Mouse (Mus musculus): ENCODE measurements around the gene Cep104. TPM values are rescaled to one million over a fixed set of nuclear protein-coding genes. Genes with fewer than 3 reads are reported as not detected.

Cep104 gene
- polyA plus RNA-seq, 1 experiment from 2014 or later = 17.6 TPM

- H3K9ac ChIP-seq (replicated peaks; ENCODE audit: low read length) = no peak overlapping the region
- ATAC-seq (ENCODE audit: low FRiP score, low TSS enrichment) = no peak
- 90% methylated on average over 11 of the region's 11 CpGs for WGBS
- peaks cover 53% of the 10 kb centered on the region for H3K36me3 ChIP-seq (ENCODE audit: insufficient read depth, low read length)
- peaks cover 15% of the 10 kb centered on the region for H3K4me1 ChIP-seq (ENCODE audit: insufficient read depth, low read length)
- no peak overlapping the region for H3K4me3 ChIP-seq (ENCODE audit: low read length)
- H3K27ac ChIP-seq (ENCODE audit: low read length) = no peak overlapping the region
- no peak overlapping the region for H3K4me2 ChIP-seq (replicated peaks; ENCODE audit: low read depth, low read length)
- H3K9me3 ChIP-seq (ENCODE audit: low read length) = no peaks in the 10 kb centered on the region
- no peaks in the 10 kb centered on the region for H3K27me3 ChIP-seq (ENCODE audit: insufficient read depth, low read length)
Measured at GRCm38 (mm10) chr4:154015476-154015875, 40.5 kb downstream of the Cep104 start.

- Histone ChIP-seq H3K27me3 (ENCODE audit: insufficient read depth, low read length) (no peaks in the 10 kb centered on the region), H3K4me1 (ENCODE audit: insufficient read depth, low read length) (peaks cover 29% of the 10 kb centered on the region), H3K9me3 (ENCODE audit: low read length) (no peaks in the 10 kb centered on the region), H3K36me3 (ENCODE audit: insufficient read depth, low read length) (peaks cover 67% of the 10 kb centered on the region), H3K27ac (ENCODE audit: low read length) (no peak overlapping the region), H3K9ac (replicated peaks; ENCODE audit: low read length) (no peak overlapping the region), H3K4me2 (replicated peaks; ENCODE audit: low read depth, low read length) (no peak overlapping the region), H3K4me3 (ENCODE audit: low read length) (no peak overlapping the region)
- WGBS = 68% methylated on average over 7 of the region's 7 CpGs
- no peak for ATAC-seq (ENCODE audit: low FRiP score, low TSS enrichment)
Measured at GRCm38 (mm10) chr4:154019571-154019970, 44.6 kb downstream of the Cep104 start.

- H3K9me3 ChIP-seq (ENCODE audit: low read length) = no peaks in the 10 kb centered on the region
- WGBS = 88% methylated on average over 9 of the region's 9 CpGs
- peak overlapping the region; percentile 89 for H3K27ac ChIP-seq (ENCODE audit: low read length)
- H3K36me3 ChIP-seq (ENCODE audit: insufficient read depth, low read length) = peaks cover 52% of the 10 kb centered on the region
- H3K4me3 ChIP-seq (ENCODE audit: low read length) = no peak overlapping the region
- no peak for ATAC-seq (ENCODE audit: low FRiP score, low TSS enrichment)
- H3K4me2 ChIP-seq (replicated peaks; ENCODE audit: low read depth, low read length) = no peak overlapping the region
- H3K9ac ChIP-seq (replicated peaks; ENCODE audit: low read length) = no peak overlapping the region
- no peaks in the 10 kb centered on the region for H3K27me3 ChIP-seq (ENCODE audit: insufficient read depth, low read length)
- H3K4me1 ChIP-seq (ENCODE audit: insufficient read depth, low read length) = peaks cover 46% of the 10 kb centered on the region
Measured at GRCm38 (mm10) chr4:154021432-154021831, 46.4 kb downstream of the Cep104 start.

- WGBS = 34% methylated on average over 4 of the region's 4 CpGs
- no peaks in the 10 kb centered on the region for H3K27me3 ChIP-seq (ENCODE audit: insufficient read depth, low read length)
- peak overlapping the region; percentile 29 for H3K9ac ChIP-seq (replicated peaks; ENCODE audit: low read length)
- peak; percentile 80 for ATAC-seq (ENCODE audit: low FRiP score, low TSS enrichment)
- 0 out of 2 replicates have a peak overlapping the region, but pooled peaks have one; percentile 14 for H3K4me2 ChIP-seq (replicated peaks; ENCODE audit: low read depth, low read length)
- H3K36me3 ChIP-seq (ENCODE audit: insufficient read depth, low read length) = peaks cover 42% of the 10 kb centered on the region
- peak overlapping the region; percentile 89 for H3K27ac ChIP-seq (ENCODE audit: low read length)
- no peak overlapping the region for H3K4me3 ChIP-seq (ENCODE audit: low read length)
- H3K9me3 ChIP-seq (ENCODE audit: low read length) = no peaks in the 10 kb centered on the region
- H3K4me1 ChIP-seq (ENCODE audit: insufficient read depth, low read length) = peaks cover 49% of the 10 kb centered on the region
Measured at GRCm38 (mm10) chr4:154022407-154022806, 47.4 kb downstream of the Cep104 start.

- WGBS = 29% methylated on average over 4 of the region's 4 CpGs
Measured at GRCm38 (mm10) chr4:154022844-154023243, 47.9 kb downstream of the Cep104 start.

GRCm38 (mm10) chr4:154023754-154024601 is 49.0 kb downstream of the Cep104 start:
- Histone ChIP-seq H3K4me3 (ENCODE audit: low read length) (no peak overlapping the region), H3K9ac (replicated peaks; ENCODE audit: low read length) (no peak overlapping the region), H3K4me1 (ENCODE audit: insufficient read depth, low read length) (peaks cover 49% of the 10 kb centered on the region), H3K27ac (ENCODE audit: low read length) (peak overlapping the region; percentile 89; the same call in 1 of the 2 replicates), H3K4me2 (replicated peaks; ENCODE audit: low read depth, low read length) (peak overlapping the region; percentile 70), H3K27me3 (ENCODE audit: insufficient read depth, low read length) (no peaks in the 10 kb centered on the region), H3K9me3 (ENCODE audit: low read length) (no peaks in the 10 kb centered on the region), H3K36me3 (ENCODE audit: insufficient read depth, low read length) (peaks cover 29% of the 10 kb centered on the region)
- no peak for ATAC-seq (ENCODE audit: low FRiP score, low TSS enrichment)
- WGBS = 11% methylated on average over 8 of the region's 8 CpGs

More at GRCm38 (mm10) chr4:154022844-154023243, 47.9 kb downstream of the Cep104 start:
- no peaks in the 10 kb centered on the region for H3K27me3 ChIP-seq (ENCODE audit: insufficient read depth, low read length)
- peak overlapping the region; percentile 29 for H3K9ac ChIP-seq (replicated peaks; ENCODE audit: low read length)
- peaks cover 40% of the 10 kb centered on the region for H3K36me3 ChIP-seq (ENCODE audit: insufficient read depth, low read length)
- 0 out of 2 replicates have a peak overlapping the region, but pooled peaks have one; percentile 14 for H3K4me2 ChIP-seq (replicated peaks; ENCODE audit: low read depth, low read length)
- ATAC-seq (ENCODE audit: low FRiP score, low TSS enrichment) = 0 out of 2 replicates have a peak, but pooled peaks have one; percentile 7
- peaks cover 49% of the 10 kb centered on the region for H3K4me1 ChIP-seq (ENCODE audit: insufficient read depth, low read length)
- H3K4me3 ChIP-seq (ENCODE audit: low read length) = no peak overlapping the region
- H3K27ac ChIP-seq (ENCODE audit: low read length) = peak overlapping the region; percentile 89
- no peaks in the 10 kb centered on the region for H3K9me3 ChIP-seq (ENCODE audit: low read length)

GRCm38 (mm10) chr4:154024729-154025521 is 49.9 kb downstream of the Cep104 start:
- Histone ChIP-seq H3K4me3 (ENCODE audit: low read length) (peak overlapping the region; percentile 63), H3K27me3 (ENCODE audit: insufficient read depth, low read length) (no peaks in the 10 kb centered on the region), H3K9me3 (ENCODE audit: low read length) (no peaks in the 10 kb centered on the region), H3K4me2 (replicated peaks; ENCODE audit: low read depth, low read length) (peak overlapping the region; percentile 70), H3K36me3 (ENCODE audit: insufficient read depth, low read length) (peaks cover 19% of the 10 kb centered on the region), H3K27ac (ENCODE audit: low read length) (peak overlapping the region; percentile 80), H3K9ac (replicated peaks; ENCODE audit: low read length) (peak overlapping the region; percentile 73), H3K4me1 (ENCODE audit: insufficient read depth, low read length) (peaks cover 49% of the 10 kb centered on the region)
- ATAC-seq (ENCODE audit: low FRiP score, low TSS enrichment) = no peak
- WGBS = 37% methylated on average over 17 of the region's 17 CpGs

- peak; percentile 81 for ATAC-seq (ENCODE audit: low FRiP score, low TSS enrichment)
- WGBS = 1% methylated on average over 32 of the region's 33 CpGs
- H3K9me3 ChIP-seq (ENCODE audit: low read length) = no peaks in the 10 kb centered on the region
- peak within 1 kb of the TSS; percentile 73 for H3K9ac ChIP-seq (replicated peaks; ENCODE audit: low read length)
- H3K36me3 ChIP-seq (ENCODE audit: insufficient read depth, low read length) = peaks cover 10% of the 10 kb centered on the region
- H3K27ac ChIP-seq (ENCODE audit: low read length) = peak within 1 kb of the TSS; percentile 80
- peak within 1 kb of the TSS; percentile 63 for H3K4me3 ChIP-seq (ENCODE audit: low read length)
- peaks cover 49% of the 10 kb centered on the region for H3K4me1 ChIP-seq (ENCODE audit: insufficient read depth, low read length)
- peak within 1 kb of the TSS; percentile 70 for H3K4me2 ChIP-seq (replicated peaks; ENCODE audit: low read depth, low read length)
- H3K27me3 ChIP-seq (ENCODE audit: insufficient read depth, low read length) = no peaks in the 10 kb centered on the region
Measured at GRCm38 (mm10) chr4:154025641-154026440, 50.8 kb downstream of the Cep104 start, which contains the start of gene Smim1. Gene Smim1 (minus strand): TSS chr4:154026230.

GRCm38 (mm10) chr4:154026441-154026761 is 51.4 kb downstream of the Cep104 start:
- 30% methylated on average over 2 of the region's 2 CpGs for WGBS
- Histone ChIP-seq H3K9me3 (ENCODE audit: low read length) (no peaks in the 10 kb centered on the region), H3K27me3 (ENCODE audit: insufficient read depth, low read length) (no peaks in the 10 kb centered on the region), H3K4me3 (ENCODE audit: low read length) (peak overlapping the region; percentile 63), H3K9ac (replicated peaks; ENCODE audit: low read length) (peak overlapping the region; percentile 73), H3K36me3 (ENCODE audit: insufficient read depth, low read length) (peaks cover 5% of the 10 kb centered on the region; the same call in 1 of the 2 replicates), H3K27ac (ENCODE audit: low read length) (peak overlapping the region; percentile 80), H3K4me2 (replicated peaks; ENCODE audit: low read depth, low read length) (peak overlapping the region; percentile 70), H3K4me1 (ENCODE audit: insufficient read depth, low read length) (peaks cover 49% of the 10 kb centered on the region)
- no peak for ATAC-seq (ENCODE audit: low FRiP score, low TSS enrichment)
